Mouse (Mus musculus) left cerebral cortex, adult 11 months (tissue): ENCODE measurements around the gene Hrasls5.

ENCODE experiments used
- DNase-seq: peaks from one replicate; pipeline ENCODE4 v3.0.0; 2022; ENCODE audit warnings: low spot score

The Hrasls5 gene

DNA sequence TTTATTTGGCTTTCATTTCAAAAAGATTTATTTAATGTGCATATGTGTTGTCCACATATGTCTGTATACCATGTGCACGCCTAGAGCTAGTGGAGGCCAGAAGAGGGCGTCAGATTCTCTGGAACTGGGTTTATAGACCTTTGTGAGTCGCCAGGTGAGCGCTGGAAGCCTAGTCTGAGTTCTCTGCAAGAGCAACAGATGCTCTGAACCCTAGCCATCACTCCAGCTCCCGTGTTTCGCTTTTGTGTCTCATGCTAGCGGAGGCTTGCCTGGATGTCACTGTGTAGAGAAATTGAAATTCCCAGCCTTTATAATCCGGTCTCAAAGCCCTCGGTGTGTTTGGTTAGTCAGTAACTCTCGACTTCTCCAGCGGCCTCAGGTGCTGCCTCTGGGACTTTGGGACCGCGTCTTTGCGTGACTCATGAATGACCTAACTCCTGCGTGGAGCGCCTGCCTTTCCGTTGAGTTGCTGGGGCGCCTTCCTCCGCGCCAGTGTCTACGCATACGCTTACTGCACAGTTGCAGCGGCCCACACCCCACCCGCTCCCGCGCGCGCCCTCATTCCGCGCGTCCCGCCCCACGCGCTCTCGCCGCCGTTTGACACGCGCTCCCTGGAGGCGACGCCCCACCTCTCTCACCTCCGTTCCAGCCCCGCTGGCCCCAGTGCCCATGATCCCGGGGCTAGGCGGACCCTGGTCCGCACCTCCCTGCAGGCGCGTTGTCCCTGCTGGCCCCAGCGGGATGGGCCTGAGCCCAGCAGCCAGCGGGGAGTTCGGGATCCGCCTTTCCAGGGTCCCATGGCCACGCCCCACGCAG is at the start of gene Hrasls5:
Gene Hrasls5 (plus strand): TSS at position 600 of the 816 bp plus-strand sequence.
- DNase-seq = no peak

DNA sequence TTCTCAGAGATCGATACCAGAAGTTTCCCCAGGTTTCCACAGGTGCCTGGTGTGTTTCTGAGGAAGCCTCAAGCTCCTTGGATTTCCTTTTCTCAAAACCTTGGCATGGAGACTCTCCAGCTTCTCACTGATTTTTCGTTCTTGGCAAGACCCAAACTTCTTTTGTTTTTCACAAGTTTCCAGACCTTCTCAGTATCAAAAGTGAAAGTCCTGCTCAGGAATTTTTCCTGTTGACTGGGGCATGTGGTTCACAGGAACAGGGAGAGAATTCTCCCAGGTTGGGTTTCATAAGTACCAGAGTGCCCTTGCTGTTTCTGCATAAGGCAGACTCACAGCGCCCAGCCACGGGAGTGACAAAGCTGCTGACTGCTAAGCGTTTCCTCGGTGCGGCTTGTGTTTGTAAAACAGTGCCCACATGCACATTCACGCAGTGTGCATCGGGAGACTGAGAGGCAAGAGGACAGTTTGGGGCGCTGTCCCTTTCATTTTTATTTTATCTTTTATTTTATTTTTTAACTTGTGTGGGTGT is 49.7 kb upstream of the Hrasls5 start:
- no peak for DNase-seq

DNA sequence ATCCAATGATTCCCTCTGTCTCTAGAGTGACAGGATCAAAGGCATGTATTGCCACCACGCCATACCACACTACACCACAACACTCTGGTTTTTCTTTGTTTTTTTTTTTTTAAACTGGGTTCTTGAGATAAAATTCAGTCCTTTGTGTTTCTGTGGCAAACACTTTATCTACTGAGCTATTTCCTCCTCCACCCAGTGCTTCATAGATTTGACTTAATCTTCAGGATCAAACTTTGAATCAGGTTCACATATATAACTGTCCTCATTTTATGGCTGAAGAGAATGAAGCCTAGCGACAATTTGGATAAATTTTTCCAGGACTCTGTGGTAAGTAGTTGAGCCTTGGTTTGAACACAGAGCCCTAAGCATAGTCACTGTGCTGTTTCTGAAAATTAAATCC is 48.7 kb upstream of the Hrasls5 start:
- no peak for DNase-seq

DNA sequence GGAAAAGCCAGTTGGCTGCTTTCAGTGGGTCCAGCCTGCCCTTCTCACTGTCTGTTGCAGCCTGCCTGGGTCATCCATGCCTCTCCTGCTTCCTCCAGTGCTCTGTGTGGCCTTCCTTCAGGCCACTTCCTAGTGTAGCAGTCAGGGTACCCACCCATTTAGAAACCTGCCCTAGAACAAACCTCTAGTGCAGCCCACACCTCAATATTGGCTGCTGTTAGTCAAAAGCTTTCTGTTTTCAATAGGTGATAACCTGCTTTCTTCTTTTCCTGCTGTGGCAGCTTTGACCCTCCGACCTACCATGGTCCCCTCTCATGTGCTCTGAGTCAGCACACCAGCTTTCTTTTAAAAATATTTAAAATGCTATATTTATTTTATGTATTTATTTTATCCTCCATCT is 47.9 kb upstream of the Hrasls5 start:
- no peak for DNase-seq

DNA sequence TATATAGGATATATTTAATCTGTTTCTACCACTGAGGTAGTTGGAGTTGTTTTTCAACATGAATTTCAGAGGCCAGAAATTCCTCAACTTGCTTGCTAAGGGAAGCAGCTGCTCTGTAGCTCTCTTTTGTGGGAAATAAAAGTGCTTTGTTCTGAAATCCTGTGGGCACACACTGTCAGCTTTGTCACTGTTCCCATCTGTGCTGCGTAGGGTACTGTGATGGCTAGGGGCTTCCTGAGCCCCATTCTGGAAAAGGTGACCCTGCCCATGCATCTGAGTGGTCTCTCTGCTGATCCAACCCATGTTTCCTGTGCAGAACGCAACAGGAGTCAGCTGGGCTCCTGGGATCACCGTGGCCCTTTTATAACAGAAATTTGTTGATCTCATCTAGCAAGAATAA is 45.5 kb upstream of the Hrasls5 start:
- no peak for DNase-seq

DNA sequence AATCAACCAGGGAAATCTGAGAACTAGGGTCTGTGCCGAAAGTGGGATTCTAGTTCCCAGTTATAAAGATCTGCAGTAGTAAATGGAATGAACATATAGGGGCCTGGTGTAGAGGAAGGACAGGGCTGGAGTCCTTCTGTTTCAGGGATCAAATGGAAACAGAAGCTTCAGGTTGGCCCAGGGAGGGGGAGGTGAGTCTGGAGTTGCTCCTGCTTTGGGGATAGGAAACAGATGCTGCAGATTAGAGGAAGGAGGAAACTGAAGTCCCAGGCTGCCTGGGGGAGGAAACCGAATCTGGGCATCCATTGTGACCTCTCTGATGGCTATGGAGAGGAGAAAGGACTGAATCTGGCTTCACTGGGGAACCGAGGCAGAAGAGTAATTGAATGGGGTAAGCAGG is 44.0 kb upstream of the Hrasls5 start:
- no peak for DNase-seq

DNA sequence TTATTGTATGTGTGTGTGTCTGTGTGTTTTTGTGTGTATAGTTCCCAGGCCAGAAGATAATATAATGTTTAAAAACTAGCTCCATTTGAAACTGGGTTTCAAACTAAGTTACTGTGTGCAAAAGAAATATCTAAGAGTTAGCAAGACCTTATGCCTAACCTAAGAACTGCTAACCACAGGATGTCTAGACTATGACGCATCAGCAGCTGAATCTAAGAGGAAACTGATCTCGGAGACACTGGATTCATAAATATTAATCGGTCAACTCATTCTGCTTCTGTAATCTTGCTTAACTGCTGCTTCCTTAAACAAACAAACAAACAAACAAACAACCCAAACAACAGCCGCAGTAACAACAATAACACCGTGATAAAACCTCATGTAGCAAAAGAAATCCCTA is 42.7 kb upstream of the Hrasls5 start:
- DNase-seq = no peak

DNA sequence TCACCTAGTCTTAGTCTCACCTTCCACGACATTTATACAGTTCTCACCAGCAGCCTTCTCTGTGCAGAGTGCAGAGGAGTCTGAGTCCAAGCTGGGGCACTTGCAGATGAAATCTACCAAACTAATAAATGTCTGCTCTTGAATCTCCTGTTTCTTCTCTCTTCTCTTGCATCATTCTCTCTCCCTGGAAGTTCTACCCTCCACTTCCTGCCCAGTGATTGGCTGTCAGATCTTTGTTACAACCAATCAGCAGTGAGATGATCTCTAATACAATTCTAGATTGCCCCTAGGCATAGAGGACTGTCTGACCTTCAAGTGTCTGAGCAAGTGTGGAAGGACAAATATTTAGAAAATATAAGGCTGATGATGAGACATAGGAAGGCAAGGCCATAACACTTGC is 36.2 kb upstream of the Hrasls5 start:
- no peak for DNase-seq

DNA sequence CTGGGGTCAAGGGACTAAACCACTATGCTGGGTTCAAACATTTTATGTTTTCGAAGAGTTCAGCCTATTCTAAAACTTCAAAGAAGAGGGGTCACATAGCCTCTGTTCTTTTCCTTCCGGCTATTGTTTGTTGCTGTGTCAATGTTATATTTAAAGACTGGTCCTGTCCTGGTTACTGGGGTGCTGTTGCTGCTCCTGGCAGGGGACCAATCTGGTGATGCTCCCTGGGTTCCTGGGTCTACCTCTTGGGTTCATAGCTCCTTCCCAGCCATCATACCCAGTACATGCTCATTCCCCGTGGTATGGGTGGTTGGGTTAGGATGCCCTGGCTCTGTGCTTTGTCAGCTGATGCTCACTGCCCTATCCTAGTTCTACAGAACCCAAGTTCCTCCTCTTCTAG is 34.6 kb upstream of the Hrasls5 start:
- DNase-seq = no peak

DNA sequence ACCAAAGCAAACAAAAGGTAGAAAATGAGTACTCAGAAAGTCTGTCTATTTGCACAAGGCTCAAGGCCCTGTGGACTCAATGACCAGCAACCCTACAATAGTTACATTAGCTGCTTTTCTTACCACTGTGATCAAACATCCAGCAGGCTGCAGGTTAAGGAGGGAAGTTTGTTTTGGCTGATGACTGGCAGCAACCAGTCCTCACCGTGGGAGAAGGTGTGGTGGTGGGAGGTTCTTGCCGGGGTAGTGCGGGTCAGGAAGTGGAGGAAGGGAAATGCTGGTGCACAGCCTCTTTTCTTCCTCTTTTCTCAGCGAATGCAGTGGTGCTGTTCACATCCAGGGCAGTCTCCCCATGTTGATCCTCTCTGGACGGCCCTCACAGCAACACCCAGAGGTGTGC is 31.3 kb upstream of the Hrasls5 start:
- DNase-seq = no peak

DNA sequence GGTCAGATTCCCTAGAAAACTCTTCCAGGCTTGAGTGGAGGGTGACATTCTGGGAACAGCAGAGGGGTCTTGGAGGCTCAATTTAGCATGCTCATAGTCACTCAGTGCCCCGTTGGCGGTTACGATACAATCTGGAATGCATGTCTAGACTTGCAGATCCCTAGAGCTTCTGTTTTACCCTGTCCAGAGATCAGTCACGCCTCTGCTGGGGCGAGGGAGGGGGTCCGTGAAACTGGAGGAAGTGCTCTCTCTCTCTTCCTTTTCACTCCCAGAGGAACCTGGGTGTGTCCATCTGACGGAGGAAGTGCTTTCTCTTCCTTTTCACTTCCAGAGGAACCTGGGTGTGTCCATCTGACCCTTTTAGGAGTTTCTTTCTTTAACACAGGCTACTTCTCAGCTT is 29.2 kb upstream of the Hrasls5 start:
- no peak for DNase-seq

DNA sequence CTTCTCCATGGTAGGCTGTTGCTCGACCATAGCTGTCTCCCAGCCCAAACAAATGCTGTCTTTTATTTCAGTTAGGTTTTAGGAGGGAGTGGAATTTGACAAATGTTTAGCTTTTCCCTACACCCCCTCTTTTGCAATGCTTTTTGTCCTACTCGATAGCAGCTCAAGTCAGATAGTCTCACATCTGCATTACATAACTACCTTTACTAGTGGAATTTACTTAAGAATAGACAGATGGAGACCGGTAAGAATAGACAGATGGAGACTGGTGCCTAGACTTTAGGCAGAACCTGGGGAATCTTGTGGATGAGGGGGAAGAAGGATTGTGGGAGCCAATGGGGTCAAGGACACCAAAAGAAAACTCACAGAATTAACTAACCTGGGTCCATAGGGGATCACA is 28.7 kb upstream of the Hrasls5 start:
- no peak for DNase-seq

DNA sequence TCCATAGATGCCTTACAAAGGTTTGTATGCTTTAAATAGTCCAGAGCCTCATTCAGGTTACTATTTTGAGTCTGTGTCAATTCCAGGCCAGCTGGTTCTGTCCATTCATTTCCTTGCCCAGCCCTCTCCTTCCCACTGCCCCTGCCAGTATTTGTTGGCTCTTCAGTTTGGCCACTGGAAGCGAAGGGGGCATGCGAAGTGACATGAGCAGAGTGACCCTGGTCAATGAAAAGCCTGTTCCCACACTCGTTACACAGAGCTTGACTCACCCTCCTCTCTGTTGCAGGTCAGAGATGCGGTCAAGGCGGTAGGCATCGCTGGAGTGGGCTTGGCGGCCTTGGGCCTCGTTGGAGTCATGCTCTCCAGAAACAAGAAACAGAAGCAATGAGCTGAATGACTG is 27.1 kb upstream of the Hrasls5 start:
- DNase-seq = no peak

DNA sequence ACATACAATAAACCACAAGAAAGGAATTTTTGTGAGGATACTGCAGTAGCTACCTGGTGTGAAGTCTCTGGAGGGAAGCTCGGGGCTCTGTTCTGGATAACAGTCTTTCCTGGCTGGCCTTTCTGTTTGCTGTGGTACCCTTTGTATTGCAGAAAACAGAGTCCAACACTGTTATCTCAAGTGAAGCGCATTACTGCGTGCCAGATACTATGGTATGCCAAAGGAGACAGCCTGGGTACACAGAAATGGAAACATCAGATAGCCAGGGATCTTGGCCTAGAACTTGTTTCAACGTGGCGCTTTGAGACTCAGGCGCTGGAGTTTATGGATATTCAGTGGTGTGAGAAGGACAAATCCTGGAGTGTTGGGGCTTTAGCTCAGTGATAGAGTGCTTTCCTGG is 26.6 kb upstream of the Hrasls5 start:
- no peak for DNase-seq

DNA sequence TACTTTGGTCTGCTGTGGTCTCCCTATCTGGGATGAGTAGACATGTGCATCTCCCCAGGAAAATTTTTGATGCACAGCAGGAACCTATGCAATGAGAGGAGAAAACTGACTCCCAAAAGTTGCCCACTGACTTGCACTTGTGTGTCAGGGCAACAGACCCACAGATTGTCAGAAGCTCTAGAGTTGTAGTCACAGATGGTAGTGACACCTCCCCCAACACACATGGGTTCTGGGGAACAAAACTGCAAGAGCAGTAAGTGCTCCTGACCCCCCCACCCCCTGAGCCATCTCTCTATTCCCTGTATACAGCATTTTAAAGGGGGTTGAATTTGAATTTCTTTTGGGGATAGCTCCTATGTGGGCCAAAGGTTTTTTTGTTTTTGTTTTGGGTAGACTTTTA is 21.5 kb upstream of the Hrasls5 start:
- DNase-seq = no peak

DNA sequence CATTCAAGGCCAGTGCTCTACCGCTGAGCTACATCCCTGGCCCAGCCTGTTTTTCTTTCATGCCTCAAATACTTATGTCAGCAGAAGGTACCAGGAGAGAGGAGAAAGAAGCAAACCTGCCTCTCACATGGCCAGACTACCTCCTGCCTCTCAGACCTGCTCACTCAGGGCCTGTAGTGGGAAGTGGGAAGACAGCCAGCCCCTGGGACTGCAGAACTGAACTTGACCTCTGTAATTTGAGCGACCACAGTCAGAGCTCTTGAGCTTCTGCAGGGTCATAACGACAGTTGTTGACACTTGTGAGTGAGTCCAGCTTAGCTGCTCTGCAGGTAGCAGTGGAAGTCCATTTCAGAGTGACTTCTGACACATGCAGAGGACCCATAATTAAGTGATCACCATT is 20.3 kb upstream of the Hrasls5 start:
- DNase-seq = no peak

DNA sequence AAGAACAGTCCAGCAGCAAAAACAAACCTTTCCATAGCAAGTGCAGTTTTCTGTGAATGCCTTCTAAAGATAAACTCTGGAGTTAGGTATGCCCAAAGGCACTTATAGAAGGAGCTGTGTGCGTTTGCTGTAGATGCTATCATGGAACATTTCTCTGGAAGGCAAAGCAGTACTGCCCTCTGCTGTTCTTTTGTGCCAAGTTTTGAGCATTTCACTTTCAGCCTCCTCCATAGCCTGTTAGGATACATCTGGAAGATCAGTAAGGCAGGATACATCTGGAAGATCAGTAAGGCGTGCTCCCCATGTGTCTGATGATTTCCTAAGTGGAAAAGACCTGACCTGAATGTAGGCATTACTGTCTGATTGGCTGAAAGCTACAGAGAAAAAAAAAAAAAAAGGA is 16.8 kb upstream of the Hrasls5 start:
- DNase-seq = peak; percentile 57

DNA sequence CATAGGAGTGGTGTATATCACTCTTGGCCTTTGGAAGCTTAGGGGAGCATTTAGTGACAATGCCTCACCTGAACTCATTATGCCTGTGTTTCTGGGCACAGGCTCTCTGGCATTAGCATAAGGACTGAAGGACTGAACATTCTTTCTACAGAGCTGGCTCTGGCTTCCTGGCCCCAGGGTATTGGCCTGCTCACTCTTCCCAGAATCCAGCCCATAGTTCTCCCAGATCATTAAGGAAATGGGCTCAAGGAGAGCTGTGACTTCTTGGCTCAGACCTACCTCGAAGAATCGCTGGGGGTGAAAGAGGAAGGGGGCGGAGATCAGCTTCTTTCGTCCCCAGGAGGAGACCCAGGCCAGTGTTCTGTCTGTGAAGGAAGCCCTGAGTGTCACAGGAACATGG is 13.9 kb upstream of the Hrasls5 start:
- no peak for DNase-seq

DNA sequence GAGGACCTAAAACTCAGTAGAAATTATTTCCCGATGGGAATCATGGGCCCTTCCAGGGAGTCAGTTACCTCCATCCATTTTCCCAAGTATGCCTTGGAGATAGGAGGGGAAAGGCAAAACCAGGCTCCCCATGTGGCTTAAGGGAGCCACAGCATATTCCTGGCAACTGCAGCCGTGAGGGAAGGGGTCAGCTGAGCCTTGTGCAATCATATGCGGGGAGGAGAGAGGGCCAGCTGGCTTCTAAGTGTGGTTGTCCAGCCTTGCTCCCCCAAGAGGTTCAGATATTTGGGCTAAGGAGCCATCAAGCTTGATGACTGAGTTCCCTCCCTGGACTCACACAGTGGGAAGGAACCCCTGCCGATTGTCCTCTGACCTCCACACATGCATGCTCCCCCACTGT is 10.8 kb upstream of the Hrasls5 start:
- DNase-seq = no peak

DNA sequence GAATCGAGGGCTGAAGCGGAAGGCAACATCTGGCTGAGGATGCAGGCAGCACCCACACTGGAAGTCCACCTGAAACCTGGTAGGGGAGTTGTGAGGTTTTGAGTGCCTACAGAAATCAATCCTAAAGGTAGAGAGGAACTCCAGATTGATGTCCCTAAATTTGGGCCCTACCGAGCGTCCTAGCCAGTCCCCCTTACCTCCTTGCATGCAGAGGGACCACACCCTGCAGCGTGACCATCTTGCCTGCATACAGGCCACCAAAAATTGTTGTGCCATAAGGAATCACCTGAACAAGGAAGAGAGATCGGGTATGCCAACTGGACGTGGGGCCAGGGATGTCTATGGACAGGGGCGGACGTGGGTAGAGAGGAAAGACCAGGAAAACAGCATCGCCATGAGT is 8.2 kb upstream of the Hrasls5 start:
- DNase-seq = no peak

DNA sequence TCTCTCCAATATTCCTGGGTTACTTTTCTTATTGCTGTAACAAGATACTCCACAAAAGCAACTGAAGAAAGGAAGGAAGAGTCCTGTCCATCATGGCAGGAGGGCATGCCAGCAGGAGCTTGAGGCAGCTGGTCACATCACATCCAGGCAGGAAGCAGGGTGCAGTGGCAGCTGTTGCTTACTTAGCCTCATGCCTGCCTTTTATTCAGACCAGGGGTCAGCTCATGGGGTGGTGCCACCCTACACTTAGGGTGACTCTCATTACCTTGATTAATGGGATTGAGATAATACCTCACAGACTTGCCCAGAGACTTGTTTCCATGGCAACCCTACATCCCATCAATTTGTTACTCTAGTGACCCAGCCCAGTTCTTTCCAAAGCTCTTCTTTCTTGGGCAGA is 7.3 kb upstream of the Hrasls5 start:
- DNase-seq = no peak

DNA sequence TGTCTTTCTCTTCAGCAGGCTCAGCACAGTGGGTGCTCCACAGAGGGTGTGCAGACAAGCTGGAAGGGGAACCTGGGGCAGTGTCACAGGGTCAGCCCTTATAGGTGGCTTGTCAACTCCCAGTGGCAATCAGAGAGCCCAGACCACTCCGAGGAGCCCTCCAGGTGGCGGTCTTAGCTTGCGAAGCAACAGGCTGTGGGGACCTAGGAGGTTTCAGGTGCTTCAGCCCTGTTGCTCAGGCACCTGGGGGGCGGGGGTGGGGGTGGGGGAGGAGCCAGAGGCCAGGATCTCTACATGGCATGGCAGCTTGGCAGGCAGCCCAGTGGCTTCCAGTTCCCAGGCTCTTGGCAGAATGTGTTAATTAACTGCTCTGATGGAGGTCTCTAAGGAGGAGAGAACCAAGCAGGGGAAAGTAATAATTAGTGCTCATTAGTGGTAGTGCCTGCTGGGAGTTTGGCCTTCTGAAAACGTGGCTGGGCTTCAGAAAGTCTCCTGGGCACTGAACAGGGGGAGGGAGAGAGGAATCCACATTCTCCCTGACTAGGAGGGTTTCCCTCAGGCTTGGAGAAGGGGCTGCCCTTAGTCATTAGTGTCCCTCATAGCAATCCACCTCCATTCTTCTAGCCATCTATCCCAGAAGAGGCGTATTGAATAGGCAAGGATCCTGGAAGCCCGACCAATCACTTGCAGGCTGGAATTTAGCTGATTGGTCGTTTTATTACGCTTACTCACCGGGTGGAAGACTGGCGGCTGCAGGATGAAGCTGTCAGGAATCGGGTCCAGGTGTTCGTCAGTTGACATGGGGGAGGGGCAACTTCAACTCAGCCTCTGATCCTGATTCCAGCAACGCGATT is 6.2 kb upstream of the Hrasls5 start:
- DNase-seq = peak; percentile 50
